Mouse (Mus musculus): ENCODE data around the gene Slc17a5. TPM values are rescaled to one million over a fixed set of nuclear protein-coding genes. Genes with fewer than 3 reads are reported as not detected.

Gene Slc17a5
- polyA plus RNA-seq, 1 experiment from 2014 or later = 9.7 TPM

DNA sequence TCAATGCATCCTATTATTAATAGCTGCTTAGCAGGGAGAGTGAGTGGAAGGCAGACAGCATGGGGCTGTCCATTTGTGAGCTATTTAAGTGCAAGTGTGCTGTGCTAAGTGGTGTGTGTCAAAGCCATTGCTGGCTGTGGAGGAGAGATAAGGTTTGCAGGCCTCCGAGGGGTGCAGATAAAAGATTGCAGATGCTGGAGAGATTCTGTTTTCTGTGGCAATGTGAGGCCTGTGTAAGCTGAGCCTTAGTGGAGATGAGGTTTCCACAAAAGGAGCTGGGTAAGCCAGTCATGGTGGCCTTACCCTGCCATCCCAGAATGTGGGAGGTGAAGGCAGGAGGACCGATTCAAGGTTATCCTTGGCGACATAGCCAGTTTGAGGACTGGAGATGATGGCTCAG, 71.7 kb downstream of the Slc17a5 start:
- Histone ChIP-seq H3K4me2 (ENCODE audit: low read depth, low read length) (no peak overlapping the region), H3K36me3 (ENCODE audit: control insufficient read depth, insufficient read depth) (no peaks in the 10 kb centered on the region), H3K4me1 (ENCODE audit: control insufficient read depth, insufficient read depth, low read length) (peaks cover 18% of the 10 kb centered on the region), H3K4me3 (ENCODE audit: low read length) (no peak overlapping the region), H3K27ac (ENCODE audit: low read length) (peak overlapping the region; percentile 48; the same call in 1 of the 2 replicates), H3K9ac (ENCODE audit: low read length) (no peak overlapping the region), H3K27me3 (ENCODE audit: control insufficient read depth, insufficient read depth, low read length) (no peaks in the 10 kb centered on the region), H3K9me3 (replicated peaks; ENCODE audit: control insufficient read depth, low read length) (peaks cover 3% of the 10 kb centered on the region; the same call in 1 of the 2 replicates)
- ATAC-seq (replicated peaks; ENCODE audit: extremely low read depth, insufficient read depth, low FRiP score) = no peak
- 20% methylated on average over 3 of the region's 3 CpGs for WGBS

DNA sequence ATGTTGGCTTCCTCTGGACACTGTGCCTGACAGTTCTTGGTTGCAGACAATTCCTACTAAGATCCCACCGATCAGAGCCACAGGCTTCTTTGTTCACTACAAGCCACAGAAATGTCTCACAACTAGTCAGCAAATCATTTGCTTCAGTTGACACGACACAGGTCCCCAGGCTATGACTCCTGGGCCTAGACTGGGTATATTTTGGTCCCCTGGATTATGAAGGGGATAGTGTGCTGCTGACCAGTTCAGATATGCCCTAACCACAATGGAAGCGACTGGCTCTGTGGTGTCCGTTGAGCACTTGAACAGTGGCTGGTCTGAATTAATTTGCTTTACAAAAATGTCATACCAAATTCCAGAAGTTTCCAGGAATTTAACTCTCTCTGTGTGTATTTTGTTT, 73.2 kb downstream of the Slc17a5 start:
- peaks cover 3% of the 10 kb centered on the region; the same call in 1 of the 2 replicates for H3K9me3 ChIP-seq (replicated peaks; ENCODE audit: control insufficient read depth, low read length)
- H3K27me3 ChIP-seq (ENCODE audit: control insufficient read depth, insufficient read depth, low read length) = no peaks in the 10 kb centered on the region
- H3K36me3 ChIP-seq (ENCODE audit: control insufficient read depth, insufficient read depth) = no peaks in the 10 kb centered on the region
- no peak overlapping the region for H3K9ac ChIP-seq (ENCODE audit: low read length)
- H3K4me3 ChIP-seq (ENCODE audit: low read length) = no peak overlapping the region
- peaks cover 9% of the 10 kb centered on the region for H3K4me1 ChIP-seq (ENCODE audit: control insufficient read depth, insufficient read depth, low read length)
- no peak overlapping the region for H3K4me2 ChIP-seq (ENCODE audit: low read depth, low read length)
- 64% methylated on average over 4 of the region's 4 CpGs for WGBS
- ATAC-seq (replicated peaks; ENCODE audit: extremely low read depth, insufficient read depth, low FRiP score) = no peak
- H3K27ac ChIP-seq (ENCODE audit: low read length) = no peak overlapping the region

DNA sequence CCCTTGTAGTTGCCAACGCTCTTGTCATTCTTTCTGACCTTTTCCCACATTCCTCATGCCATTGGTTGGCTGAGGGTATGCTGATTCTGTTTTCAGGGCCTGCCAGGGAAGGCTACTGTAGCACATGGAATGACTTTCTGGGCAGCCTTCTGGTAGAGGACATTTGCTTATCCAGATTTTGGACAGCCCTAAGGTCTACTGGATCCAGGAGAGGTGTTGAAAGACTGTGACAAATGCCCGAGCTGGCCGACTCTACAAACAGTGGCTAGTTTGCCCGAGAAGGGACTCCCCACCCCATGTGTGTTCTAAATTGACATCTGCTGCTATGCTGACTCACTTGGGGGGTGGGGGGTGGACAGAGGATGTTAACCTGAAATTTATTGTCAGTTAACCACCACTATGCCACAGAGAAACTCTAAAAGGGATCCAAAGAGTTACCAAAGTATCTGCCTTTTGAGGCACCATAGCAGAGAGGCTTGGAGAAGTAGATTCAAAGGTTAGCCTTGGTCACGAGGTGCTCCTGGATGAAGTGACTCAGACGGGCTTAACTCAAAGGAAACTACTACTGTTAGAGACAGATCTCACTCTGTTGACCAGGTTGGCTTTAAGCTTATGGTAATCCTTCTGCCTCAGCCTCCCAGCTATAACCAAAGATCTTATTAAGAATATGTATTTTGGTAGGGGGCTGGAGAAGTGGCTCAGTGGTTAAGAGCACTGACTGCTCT, 73.9 kb downstream of the Slc17a5 start:
- H3K27ac ChIP-seq (ENCODE audit: low read length) = peak overlapping the region; percentile 95
- 25% methylated on average over 6 of the region's 6 CpGs for WGBS
- no peak overlapping the region for H3K4me3 ChIP-seq (ENCODE audit: low read length)
- H3K9ac ChIP-seq (ENCODE audit: low read length) = 0 out of 2 replicates have a peak overlapping the region, but pooled peaks have one; percentile 33
- H3K27me3 ChIP-seq (ENCODE audit: control insufficient read depth, insufficient read depth, low read length) = no peaks in the 10 kb centered on the region
- peak; percentile 90 for ATAC-seq (replicated peaks; ENCODE audit: extremely low read depth, insufficient read depth, low FRiP score)
- peaks cover 9% of the 10 kb centered on the region for H3K4me1 ChIP-seq (ENCODE audit: control insufficient read depth, insufficient read depth, low read length)
- H3K36me3 ChIP-seq (ENCODE audit: control insufficient read depth, insufficient read depth) = no peaks in the 10 kb centered on the region
- peaks cover 3% of the 10 kb centered on the region; the same call in 1 of the 2 replicates for H3K9me3 ChIP-seq (replicated peaks; ENCODE audit: control insufficient read depth, low read length)
- no peak overlapping the region for H3K4me2 ChIP-seq (ENCODE audit: low read depth, low read length)

DNA sequence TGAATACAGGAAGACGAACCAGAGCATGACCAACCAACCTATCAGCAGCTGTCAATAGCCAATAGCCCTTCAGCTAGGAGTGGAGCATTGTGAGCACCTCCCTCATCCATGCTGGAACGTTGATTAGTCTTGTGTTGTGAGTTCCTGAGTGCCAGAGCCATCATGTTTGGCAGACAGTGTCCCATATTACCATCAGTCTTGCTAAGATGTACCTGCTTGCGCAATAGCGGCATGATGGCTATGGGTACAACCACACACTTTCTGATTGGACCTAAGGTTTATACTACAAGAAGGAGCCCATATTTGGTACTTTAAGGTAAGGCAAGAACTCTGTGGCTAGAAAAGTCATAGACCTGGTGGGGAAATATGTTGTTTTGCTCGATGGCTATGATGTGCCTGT, 76.1 kb downstream of the Slc17a5 start:
- Histone ChIP-seq H3K4me3 (ENCODE audit: low read length) (no peak overlapping the region), H3K4me2 (ENCODE audit: low read depth, low read length) (no peak overlapping the region), H3K27ac (ENCODE audit: low read length) (peak overlapping the region; percentile 95), H3K9ac (ENCODE audit: low read length) (no peak overlapping the region), H3K9me3 (replicated peaks; ENCODE audit: control insufficient read depth, low read length) (peaks cover 3% of the 10 kb centered on the region; the same call in 1 of the 2 replicates), H3K4me1 (ENCODE audit: control insufficient read depth, insufficient read depth, low read length) (peaks cover 9% of the 10 kb centered on the region), H3K27me3 (ENCODE audit: control insufficient read depth, insufficient read depth, low read length) (no peaks in the 10 kb centered on the region), H3K36me3 (ENCODE audit: control insufficient read depth, insufficient read depth) (no peaks in the 10 kb centered on the region)
- WGBS = 89% methylated on average over 5 of the region's 5 CpGs
- no peak for ATAC-seq (replicated peaks; ENCODE audit: extremely low read depth, insufficient read depth, low FRiP score)

DNA sequence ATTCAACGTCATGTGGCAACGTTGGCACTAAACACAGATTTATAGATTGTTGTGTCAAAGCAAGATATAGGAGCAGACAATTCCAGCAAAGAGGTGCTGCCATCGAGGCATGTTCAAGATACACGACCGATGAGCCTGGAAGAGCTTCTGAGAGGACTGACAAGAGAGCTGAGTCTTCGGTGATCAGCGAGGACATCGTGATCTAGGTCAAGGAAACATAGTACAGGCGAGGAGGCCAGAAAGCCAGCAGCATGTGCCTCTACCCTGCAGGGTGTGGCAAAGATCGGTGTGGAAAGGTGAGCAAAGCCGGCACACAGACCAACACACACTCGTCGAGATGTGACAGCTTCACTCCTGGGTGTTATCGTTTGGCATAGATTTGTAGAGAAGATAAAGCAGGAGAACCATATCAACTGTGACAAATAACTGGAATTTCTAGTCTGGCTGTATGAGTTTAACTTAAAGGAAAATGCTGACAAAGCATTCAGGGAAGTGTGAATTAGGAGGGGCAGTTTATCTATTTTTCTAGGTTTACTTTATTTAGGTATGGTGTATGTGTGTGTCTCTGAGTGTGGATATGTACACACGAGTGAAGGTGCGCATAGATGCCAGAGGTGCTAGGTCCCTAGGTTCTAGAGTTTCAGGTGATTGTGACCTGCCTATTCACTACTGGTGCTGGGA, 79.6 kb downstream of the Slc17a5 start:
- whole genome bisulfite sequencing = 76% methylated on average over 16 of the region's 16 CpGs

DNA sequence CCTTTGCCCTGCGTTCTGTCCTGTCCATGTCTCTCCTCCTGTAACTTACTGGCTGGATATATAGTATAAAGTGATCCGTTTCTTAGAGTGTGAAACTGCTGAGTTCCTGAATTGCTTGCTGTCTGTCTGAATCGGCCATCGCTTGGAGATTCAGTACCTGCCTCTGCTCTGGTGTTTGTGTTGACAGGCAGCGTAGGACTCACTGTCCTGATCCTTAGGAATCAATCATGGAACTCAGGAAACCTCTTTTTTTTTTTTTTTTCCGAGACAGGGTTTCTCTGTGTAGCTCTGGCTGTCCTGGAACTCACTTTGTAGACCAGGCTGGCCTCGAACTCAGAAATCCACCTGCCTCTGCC, 81.1 kb downstream of the Slc17a5 start:
- peaks cover 3% of the 10 kb centered on the region; the same call in 1 of the 2 replicates for H3K9me3 ChIP-seq (replicated peaks; ENCODE audit: control insufficient read depth, low read length)
- no peaks in the 10 kb centered on the region for H3K36me3 ChIP-seq (ENCODE audit: control insufficient read depth, insufficient read depth)
- no peak overlapping the region for H3K4me3 ChIP-seq (ENCODE audit: low read length)
- 0 out of 2 replicates have a peak overlapping the region, but pooled peaks have one; percentile 52 for H3K9ac ChIP-seq (ENCODE audit: low read length)
- H3K4me1 ChIP-seq (ENCODE audit: control insufficient read depth, insufficient read depth, low read length) = peaks cover 20% of the 10 kb centered on the region
- no peaks in the 10 kb centered on the region for H3K27me3 ChIP-seq (ENCODE audit: control insufficient read depth, insufficient read depth, low read length)
- peak overlapping the region; percentile 57 for H3K27ac ChIP-seq (ENCODE audit: low read length)
- peak overlapping the region; percentile 38; the same call in 1 of the 2 replicates for H3K4me2 ChIP-seq (ENCODE audit: low read depth, low read length)
- 48% methylated on average over 7 of the region's 7 CpGs for WGBS
- no peak for ATAC-seq (replicated peaks; ENCODE audit: extremely low read depth, insufficient read depth, low FRiP score)

More for the DNA sequence above, 79.6 kb downstream of the Slc17a5 start:
- Histone ChIP-seq H3K4me3 (ENCODE audit: low read length) (no peak overlapping the region), H3K4me1 (ENCODE audit: control insufficient read depth, insufficient read depth, low read length) (peaks cover 18% of the 10 kb centered on the region), H3K9ac (ENCODE audit: low read length) (no peak overlapping the region), H3K27me3 (ENCODE audit: control insufficient read depth, insufficient read depth, low read length) (no peaks in the 10 kb centered on the region), H3K9me3 (replicated peaks; ENCODE audit: control insufficient read depth, low read length) (peaks cover 3% of the 10 kb centered on the region; the same call in 1 of the 2 replicates), H3K27ac (ENCODE audit: low read length) (no peak overlapping the region), H3K4me2 (ENCODE audit: low read depth, low read length) (no peak overlapping the region), H3K36me3 (ENCODE audit: control insufficient read depth, insufficient read depth) (no peaks in the 10 kb centered on the region)
- no peak for ATAC-seq (replicated peaks; ENCODE audit: extremely low read depth, insufficient read depth, low FRiP score)

DNA sequence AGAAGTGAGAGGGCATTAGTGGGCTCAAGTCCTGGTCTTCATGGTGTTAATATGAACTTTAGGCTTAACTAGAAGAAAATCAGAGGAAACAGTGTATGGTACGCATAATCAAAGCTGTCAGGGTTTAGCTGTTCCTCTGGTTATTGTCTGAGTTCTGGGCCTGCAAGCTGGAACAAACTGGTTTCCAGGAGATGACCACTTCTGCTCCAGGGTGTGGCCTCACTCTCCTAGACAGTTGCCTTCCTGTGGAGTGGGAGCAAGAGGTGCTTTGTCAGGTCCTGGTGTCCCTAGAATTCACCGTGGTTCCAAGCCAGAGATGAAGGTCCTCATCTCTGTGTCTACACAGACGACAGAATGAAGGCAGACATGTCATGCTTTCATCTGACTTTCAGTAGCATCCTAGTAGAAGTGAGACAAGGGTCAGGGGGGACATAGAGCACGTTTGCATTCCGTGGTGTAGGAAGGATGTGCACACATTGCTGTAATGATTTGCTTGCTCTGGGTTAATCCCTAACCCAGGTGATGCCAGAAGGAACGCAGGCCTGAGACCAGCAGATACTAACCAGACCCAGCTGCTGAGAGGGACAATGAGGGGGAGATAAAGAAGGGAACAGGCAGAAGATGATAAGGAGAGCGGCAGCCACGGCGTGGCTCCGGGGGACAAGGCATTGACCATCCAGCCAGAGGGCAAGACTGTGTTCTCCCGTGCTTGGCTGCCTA, 81.7 kb downstream of the Slc17a5 start:
- Histone ChIP-seq H3K4me3 (ENCODE audit: low read length) (no peak overlapping the region), H3K4me1 (ENCODE audit: control insufficient read depth, insufficient read depth, low read length) (peaks cover 20% of the 10 kb centered on the region), H3K4me2 (ENCODE audit: low read depth, low read length) (peak overlapping the region; percentile 38; the same call in 1 of the 2 replicates), H3K9me3 (replicated peaks; ENCODE audit: control insufficient read depth, low read length) (no peaks in the 10 kb centered on the region), H3K27me3 (ENCODE audit: control insufficient read depth, insufficient read depth, low read length) (no peaks in the 10 kb centered on the region), H3K9ac (ENCODE audit: low read length) (0 out of 2 replicates have a peak overlapping the region, but pooled peaks have one; percentile 52), H3K36me3 (ENCODE audit: control insufficient read depth, insufficient read depth) (no peaks in the 10 kb centered on the region), H3K27ac (ENCODE audit: low read length) (peak overlapping the region; percentile 57)
- peak; percentile 63 for ATAC-seq (replicated peaks; ENCODE audit: extremely low read depth, insufficient read depth, low FRiP score)
- 21% methylated on average over 11 of the region's 11 CpGs for WGBS

DNA sequence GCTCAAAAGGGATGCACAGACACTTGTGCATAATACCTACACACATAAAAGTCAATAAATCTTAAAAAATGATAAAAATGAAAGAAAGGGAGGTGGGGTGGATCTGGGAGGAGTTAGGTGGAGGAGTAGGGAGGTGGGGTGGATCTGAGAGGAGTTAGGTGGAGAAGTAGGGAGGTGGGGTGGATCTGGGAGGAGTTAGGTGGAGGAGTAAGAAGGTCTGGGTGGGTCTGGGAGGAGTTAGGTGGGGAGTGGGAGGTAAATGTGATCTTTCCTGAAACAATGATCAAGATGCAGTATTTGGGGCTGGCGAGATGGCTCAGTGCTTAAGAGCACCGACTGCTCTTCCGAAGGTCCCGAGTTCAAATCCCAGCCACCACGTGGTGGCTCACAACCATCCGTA, 82.6 kb downstream of the Slc17a5 start:
- H3K4me3 ChIP-seq (ENCODE audit: low read length) = no peak overlapping the region
- H3K9ac ChIP-seq (ENCODE audit: low read length) = no peak overlapping the region
- peaks cover 22% of the 10 kb centered on the region for H3K4me1 ChIP-seq (ENCODE audit: control insufficient read depth, insufficient read depth, low read length)
- H3K27ac ChIP-seq (ENCODE audit: low read length) = no peak overlapping the region
- ATAC-seq (replicated peaks; ENCODE audit: extremely low read depth, insufficient read depth, low FRiP score) = no peak
- 87% methylated on average over 6 of the region's 6 CpGs for WGBS
- no peaks in the 10 kb centered on the region for H3K9me3 ChIP-seq (replicated peaks; ENCODE audit: control insufficient read depth, low read length)
- no peaks in the 10 kb centered on the region for H3K36me3 ChIP-seq (ENCODE audit: control insufficient read depth, insufficient read depth)
- H3K27me3 ChIP-seq (ENCODE audit: control insufficient read depth, insufficient read depth, low read length) = no peaks in the 10 kb centered on the region
- H3K4me2 ChIP-seq (ENCODE audit: low read depth, low read length) = no peak overlapping the region

Measured in heart, embryonic 16.5 days (tissue).